Mouse (Mus musculus) layer of hippocampus, postnatal 14 days (tissue): ENCODE measurements at regions not wholly inside any gene's neighbourhood (a gene's known extent, or its start where the extent isn't known, plus 50 kb on each side); places are given as distances from the start of the nearest gene placed in this dataset.

Experiments used
- DNase-seq, 2 experiments: peaks; one replicate each; pipeline ENCODE4 v3.0.0; 2021 to 2022; ENCODE audit warnings: low spot score in 2 of 2, mixed read lengths in 1 of 2

DNA sequence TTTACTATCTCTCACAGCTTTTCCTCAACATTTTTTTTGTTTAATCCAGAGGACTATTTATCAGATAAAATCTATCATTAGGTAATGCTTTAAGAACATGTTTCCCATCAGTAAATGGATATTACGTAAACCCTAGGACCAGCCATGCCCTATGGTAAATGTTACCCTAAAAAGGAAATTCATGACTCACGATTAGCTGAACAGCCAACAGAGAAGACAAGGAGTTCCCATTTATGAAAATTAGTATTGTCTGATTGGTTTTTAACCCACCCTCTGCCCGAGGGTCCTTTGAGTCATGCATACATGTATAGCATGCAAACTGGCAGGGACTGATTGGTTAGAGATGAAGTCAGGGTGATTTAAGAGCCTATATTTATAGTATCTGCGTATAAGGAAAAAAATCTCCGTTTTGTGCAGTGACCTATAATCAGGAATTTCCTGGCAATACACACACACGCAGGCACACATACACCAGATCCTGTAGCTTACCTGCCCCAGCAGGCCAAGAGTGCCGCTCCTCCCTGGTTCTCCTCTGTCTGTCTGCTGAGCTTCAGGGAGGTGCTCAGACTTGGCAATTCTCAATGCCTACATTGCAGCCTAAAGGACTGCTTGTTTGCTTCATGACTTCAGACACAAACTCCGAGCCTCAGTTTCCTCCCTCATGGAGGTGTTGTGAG, 174.0 kb upstream of the Fggy start:
- DNase-seq = no peak

DNA sequence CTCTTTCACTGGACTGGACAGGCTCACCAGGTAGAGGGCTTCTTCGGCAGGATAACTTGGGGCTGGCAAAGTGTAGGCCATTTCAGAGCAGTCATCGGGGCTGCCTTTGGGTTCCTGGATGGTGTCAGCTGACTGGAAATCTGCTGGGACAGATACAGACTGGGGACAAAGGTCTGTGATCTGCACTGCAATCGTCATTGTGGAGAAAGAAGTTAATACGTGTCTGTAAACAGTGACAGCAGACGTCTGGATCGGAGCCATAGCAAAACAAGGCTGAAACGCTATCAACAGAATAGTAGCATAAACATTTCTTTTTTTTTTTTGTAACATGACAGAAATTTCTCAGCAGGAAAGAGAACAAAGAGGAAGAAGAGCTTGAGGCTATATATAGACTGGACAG, 171.8 kb upstream of the Fggy start:
- DNase-seq = no peak

DNA sequence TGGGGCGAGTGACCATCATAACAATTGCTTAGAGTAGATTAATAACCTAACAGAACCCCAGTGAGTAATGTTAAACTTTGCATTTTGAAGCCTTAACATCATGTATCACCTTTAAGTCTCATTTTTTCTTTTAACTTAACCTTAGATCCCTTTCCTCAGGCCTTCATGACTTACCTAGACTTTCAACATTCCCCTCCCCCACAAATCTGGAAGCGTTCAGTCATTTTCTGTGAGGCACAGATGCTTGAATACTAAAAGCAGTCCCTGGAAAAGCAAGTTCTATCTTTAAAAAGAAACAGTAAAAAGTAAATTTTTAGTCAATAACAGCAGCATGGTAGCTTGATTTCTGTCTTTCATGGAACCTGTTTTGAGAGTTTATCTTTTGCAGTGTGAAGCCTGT, 171.3 kb upstream of the Fggy start:
- no peak for DNase-seq

DNA sequence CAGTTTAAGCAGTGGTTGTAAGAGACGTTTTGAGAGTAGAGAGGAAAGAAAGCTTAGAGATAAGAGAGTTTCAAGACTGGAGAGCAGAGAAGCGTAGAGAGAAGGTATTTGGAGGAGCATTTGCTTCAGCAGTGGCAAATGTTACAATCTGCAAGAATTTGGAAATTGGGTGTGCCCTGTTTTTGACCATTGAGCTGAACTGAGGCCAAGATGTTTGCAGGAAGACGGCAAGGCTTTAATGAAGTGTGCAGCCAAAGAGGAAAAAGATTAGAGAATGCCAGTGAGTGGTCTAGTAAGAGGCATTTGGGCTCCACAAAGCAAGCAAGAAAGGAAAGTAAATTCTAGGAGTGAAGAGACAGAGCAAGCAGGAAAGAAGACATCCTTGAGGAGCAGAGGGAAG, 168.8 kb upstream of the Fggy start:
- no peak for DNase-seq

DNA sequence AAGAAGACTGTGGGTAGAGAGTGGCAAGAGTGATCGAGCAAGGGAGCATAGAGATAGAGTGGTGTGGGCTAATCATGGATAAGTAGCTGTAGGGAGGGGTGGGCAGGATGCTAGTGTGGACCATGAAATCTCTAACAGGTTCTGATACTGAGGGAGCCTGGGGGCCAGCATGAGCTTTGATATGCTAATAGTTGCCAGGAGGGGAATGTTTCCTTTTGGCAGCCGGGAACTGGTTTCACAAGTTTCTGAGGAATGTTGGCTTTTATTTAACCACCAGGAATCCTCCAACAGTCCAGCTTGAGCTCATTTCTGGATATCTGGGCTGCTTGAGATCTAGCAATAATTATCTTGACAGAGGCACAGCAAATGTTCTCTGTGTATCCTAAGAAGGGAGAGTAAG, 167.7 kb upstream of the Fggy start:
- DNase-seq = no peak

DNA sequence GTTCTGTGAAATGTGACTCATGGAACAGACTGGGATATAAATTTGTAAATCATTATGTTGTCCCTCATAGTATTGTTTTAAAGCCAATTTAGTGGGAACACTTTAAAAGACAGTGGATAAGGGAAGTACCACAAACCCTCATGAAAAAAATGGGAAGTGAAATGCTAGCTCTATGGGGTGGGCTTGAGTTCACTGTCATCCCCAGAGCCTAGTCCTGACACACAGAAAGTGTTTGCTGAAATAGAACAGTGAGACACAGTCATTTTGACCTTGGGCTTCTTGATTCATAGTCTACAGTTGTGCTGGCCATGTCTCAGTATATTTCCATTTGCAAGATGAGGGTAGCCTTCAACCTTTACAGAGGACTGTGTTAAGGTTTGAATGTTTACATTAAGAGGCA, 166.8 kb upstream of the Fggy start:
- no peak for DNase-seq

DNA sequence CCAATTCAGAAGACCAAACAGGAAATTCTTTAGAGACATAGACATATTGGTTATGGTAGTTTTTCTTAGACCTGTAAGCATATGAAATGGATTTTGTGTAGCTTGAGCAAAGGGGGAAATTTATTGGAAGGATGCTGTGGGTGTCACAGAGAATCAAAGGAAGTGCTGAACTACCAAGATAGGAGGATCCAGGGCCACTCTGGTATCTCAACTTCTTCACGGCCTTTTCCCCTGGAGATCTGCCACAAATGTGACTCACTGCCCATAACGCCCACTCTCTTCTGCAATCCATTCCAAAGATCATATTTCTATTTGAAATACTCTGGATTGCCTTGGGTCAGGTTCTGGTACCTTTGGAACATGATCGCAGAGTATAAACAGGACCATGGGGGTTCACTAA, 161.6 kb upstream of the Fggy start:
- DNase-seq = no peak

DNA sequence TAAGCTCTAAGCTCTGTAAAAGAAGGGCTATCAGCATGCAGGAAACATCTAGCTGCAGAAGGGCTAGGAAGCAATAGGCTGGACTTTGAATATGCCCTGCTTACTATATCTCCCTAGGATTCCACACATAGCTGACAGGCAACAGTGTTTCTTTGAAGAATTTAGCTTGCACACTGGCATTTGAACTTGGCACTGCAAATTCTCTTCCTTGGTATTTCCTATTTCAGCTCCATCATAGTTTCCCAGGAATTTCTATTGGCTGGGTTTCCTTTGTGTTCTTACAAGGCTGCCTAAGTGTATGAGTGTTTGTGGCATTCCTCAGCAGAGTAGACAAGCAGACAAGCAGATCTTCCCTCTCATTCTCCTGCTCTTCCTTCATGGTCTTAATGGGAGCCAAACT, 159.0 kb upstream of the Fggy start:
- DNase-seq = no peak

DNA sequence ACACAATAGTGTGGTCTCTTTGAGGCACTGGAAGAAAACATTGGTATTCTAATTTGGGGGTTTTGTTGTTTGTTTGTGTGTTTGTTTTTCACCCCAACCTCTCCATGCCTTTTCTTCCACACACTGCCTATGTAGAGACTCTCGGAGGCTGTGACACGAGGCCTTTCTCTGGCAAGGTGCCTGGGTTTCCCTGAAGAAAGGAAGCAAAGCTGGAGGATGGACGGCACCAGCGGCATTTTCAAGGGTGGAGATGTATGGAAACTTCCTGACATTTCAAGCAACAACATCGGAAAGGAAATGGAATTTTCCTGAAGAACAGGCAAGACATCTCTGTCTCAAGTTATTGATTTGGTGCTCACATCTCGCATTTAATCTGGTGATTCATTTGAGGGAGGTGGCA, 155.0 kb upstream of the Fggy start:
- no peak for DNase-seq

DNA sequence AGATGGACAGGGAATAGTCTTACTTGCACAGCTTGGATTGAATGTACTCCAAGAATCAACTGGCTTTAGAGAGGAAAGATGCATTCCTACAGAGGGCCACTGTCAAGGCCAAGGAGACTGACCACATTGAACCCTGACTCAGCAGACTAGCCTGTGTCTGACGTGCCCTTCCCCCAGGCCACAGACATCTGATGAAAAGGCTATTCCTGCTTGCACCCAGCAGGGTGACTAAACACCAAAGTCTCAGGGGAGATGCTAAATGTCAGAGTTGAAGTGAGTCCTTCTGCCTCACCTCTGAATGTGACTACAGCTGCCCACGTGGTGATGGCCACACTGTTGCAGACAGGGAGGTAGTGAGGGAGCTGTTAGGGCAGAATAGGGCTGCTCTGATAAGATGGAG, 140.2 kb upstream of the Fggy start:
- DNase-seq = no peak

DNA sequence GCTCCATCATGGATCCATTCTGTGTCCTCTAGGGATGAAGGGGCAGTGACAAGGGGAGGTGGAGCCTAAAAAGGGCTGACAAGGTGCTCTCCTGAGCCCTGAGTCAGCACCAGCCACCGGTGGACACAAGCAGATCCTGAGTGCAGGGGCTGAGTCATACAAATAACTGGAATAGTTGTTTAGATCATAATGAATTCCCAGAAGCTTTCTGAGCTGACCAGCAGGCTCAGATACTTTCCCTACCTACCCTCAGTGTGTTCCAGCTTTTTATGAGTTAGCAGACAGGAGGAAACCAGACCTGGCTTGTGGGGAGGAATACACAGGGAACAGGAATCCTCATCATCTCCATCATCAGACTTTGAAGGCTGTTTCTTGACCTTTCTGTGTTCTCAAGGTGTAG, 130.7 kb upstream of the Fggy start:
- no peak for DNase-seq

DNA sequence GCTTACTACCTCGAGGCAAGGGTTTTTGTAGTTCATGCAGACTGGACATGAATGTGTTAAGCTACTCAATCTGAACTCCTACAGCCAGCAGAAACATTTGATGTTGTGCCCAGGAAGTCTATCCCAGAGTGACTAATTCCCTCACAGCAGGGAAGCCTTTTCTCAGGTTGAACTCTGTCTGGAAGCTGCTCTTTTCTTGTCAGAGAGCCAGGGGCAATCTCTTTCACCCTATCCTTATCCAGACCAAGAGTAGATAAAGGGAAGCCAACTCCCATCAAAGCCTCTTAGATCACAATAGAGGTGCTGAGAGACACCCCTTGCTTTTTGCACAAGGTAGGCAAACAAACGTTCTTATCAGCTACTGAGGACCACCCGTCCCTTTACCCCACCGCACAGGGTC, 122.8 kb upstream of the Fggy start:
- DNase-seq = no peak

DNA sequence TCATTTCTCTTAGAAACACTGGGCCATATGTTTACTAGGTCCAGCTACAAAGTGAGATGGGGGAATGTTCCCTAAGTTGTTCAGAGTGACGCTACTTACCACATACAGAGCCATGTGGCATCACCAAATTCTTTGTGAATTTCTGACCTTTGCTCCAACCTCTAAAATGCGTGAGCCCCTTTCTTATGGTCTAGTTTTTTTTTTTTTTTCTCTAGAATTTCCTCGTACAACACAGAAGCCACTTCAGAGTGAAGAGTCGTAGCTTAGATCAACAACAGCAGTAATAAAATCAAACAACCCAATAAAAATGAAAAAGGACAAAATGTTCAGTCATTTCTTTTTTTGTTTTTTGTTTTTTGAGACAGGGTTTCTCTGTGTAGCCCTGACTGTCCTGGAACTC, 122.2 kb upstream of the Fggy start:
- no peak for DNase-seq

DNA sequence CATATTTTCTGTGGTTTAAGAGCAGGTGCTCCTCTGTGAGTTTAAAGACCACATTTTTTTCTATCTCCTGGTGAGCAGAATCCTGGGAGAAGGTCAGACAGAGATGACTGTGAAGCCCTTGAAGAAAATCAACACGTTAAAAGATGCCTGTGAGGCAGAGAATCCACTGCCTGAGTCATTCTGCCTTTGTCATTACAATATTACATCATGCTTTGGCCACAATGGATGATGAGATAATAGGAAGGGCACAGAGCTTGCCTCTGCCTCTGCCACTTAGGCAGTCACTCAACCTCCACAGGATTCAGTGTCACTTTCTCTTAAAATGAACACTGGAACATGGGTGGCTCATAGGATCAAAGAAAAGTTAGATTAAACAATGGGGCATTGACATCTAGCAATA, 117.5 kb upstream of the Fggy start:
- DNase-seq = no peak

DNA sequence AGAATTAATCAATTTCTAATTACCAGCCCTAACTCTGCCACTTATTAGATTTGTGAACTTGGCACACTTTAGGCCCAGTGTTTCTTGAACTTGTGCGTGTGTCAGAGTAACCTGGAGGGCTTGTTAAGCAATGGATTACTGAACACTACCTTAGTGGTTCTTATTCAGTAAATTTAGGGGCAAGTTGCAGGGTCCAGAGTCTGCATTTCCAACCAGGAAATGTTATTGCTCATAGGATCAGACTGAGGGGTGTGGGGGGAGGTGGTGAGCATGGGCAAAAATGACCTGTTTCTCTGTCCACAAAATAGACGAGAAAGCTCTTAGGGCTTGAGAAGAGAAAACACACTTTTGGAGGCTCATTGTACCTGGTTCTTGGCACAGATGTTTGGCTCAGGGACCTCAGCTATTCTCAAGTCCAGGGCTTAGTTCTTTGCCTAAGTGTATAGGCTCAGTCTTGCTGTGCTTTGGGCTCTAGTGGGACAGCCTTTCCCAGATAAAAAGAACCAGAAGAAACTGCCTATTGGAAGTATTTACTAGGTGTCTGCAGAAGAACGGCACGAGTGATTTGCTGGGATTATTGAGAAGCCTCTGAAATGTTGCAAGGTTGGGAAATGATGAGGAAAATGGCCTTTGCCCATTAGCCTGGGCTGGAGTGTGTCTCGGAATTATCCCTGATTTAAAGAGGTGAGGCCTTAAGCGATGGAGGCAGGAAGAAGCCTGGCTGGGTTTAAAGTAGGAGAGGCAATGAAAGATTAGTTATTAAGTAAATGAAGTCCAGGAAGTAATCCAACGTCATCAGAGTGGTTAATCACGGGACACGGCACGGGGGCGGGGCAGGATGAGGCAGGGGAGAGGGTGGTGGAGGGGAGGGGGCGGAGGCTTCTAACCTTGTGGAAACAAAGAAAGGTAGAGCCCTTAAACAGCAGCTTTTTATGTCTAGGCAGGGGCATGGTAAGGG, 113.2 kb upstream of the Fggy start:
- DNase-seq = no peak

DNA sequence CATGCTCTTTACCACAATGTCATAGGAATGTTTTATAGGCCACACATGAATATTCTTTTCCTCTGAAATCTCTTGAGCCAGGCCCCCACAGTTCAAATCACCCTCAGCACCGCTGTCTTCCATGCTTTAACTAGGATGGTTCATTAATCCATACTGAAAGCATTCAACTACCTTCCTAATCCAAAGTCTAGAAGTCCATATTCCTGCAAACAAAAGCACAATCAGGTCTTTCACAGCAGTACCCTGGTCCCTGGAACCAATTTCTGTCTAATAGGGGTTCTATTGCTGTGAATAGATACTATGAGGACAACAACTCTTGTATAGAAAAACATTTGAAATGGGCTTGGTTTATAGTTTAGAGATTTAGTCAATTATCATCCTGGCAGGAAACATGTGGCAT, 107.0 kb upstream of the Fggy start:
- no peak for DNase-seq

DNA sequence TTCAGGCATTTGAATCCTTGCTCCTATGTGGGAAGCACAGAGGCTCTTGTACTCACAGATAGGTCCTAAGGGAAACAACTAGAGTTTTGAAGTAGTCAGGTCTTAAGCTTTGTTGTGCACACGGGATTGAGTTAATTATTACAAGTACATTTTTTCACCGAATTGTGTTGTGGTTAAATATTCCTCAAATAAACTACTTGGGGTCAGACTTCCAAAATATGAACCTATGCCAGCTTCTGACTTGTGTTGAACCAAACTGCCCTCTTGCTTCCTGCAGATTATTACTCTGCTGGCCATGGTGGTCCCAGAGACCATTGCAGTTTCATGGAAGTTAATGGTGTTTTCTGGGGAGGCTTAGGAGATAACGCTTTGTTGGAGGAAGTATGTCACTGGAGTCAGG, 105.5 kb upstream of the Fggy start:
- DNase-seq = no peak

DNA sequence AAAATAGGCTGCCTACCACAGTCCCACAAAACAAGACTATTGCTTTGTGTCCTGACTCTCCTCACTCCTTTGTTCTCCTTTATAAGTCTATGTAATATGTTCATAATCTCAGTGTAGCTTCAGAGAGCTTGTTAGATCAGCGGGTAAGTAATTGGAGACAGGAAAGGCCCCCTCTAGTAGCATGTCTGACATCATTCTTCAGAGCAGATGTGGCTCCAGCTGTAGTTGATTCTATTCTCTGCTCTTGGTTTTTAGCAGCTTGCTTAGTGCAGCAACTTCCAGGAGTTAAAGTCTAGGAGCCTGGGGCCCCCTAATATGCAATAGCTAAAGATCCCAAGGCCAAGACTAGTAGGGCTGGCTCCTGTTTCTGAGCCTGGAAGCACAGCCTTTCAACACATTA, 101.0 kb upstream of the Fggy start:
- no peak for DNase-seq

DNA sequence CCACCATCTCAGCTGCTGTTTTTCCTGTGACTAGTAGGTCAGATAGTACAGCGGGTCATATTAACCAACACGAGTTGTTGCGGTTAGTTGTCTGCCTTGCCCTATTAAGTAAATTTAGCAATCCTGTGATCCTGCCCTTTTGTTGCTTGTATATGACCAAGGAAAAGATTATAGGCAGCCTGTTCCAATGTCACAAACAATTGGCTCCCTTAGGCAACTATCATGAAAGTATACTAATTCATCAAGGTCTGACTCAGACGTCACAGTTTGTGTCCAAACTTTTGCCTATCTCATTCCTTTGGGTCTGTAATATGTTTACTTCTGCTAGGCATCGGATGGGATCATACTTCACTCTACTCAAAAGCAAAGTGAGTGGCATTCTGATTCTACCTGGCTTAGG, 100.4 kb upstream of the Fggy start:
- no peak for DNase-seq

DNA sequence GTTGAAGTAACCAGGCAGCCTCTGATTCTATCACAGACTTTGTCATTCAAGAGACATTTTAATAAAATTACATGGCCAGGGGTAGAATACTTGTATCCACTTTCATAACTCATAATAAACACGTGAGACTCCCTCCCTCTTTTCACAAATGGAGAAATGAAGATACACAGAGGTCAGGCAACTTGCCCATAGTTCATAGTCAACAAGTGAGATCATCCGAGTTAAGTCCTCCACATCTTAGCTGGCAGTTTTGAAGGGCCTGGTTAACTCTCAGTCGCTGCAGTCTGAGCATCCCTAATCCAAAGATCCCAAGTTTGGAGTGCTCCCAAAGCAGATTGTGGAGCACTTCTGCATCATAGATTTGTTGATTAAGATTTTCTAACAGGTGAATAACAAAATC, 94.8 kb upstream of the Fggy start:
- no peak for DNase-seq

DNA sequence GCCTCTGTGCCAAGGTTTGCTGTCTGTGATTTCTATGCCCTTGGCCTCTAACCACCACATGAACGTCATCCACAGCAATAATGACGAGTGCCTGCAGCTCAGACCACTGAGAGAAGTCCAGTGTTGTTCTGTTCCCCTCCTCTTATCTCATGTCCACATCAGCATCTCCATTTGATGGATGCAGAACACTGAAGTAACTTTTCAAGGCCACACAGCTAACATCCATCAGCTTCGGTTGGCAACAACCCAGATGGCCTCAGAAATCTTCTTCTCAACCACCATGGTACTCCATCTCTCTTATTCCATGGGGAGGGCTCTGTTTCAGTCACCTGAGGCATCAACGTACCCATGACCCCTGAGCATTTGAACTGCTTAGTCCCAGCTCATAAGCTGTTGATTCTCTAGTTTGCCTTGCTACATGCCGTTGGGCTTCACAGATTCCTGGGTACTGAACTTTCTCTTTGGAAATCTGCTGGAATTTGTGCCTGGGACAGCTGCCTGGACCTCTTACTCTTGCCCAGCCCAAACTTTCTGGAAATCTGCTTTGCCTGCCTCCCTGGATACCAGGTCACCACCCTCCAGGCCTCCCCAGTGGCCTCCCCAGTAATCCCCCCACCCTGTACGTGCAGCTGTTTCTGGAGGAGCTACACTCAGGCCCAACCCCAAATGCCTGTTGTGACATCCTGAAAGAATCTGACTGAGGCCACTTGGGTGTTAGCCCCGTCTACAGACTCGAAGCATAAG, 94.1 kb upstream of the Fggy start:
- DNase-seq = no peak

DNA sequence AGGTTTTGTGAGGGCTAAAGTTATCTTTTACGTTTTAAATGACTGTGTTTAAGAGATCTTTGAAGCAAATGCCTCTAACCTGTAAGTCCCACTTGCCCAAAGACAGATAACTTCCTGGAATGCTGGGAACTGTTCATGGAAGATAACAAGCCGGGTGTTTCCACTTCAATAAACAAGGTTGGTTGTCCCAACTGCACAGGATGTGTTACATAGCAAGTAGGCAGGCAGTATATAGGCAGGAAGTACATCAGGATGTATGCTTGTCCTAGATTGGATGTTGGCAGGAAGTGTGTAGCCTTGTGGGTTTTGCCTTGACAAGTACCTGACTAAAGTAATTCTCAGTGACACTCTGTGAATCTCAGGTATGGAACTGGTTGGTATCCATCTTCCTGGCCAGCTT, 90.7 kb upstream of the Fggy start:
- no peak for DNase-seq
